Mouse (Mus musculus) heart, postnatal 36 days (tissue): ENCODE measurements around the gene Dnajc27. TPM values are rescaled to one million over a fixed set of nuclear protein-coding genes. Genes with fewer than 3 reads are reported as not detected.
A peak's percentile ranks its signal among the peaks of the same experiment; 100 is the strongest.

Experiments used
- DNase-seq, 2 experiments: peaks; one replicate each; pipeline ENCODE4 v3.0.0; 2021 to 2022
- intact Hi-C: fragments of 180-260 bp; cut with DNase I; formaldehyde crosslinking; loops from one replicate; pipeline ENCODE4 v1.15.1; 2025
- total RNA-seq, 2 experiments: library from RNA; stranded (reverse); gene quantifications; 2 replicates each; pipeline ENCODE4 v1.2.3; 2021

The Dnajc27 gene
- total RNA-seq = 1 to 10 TPM; 6.5 to 8.3 TPM

DNA sequence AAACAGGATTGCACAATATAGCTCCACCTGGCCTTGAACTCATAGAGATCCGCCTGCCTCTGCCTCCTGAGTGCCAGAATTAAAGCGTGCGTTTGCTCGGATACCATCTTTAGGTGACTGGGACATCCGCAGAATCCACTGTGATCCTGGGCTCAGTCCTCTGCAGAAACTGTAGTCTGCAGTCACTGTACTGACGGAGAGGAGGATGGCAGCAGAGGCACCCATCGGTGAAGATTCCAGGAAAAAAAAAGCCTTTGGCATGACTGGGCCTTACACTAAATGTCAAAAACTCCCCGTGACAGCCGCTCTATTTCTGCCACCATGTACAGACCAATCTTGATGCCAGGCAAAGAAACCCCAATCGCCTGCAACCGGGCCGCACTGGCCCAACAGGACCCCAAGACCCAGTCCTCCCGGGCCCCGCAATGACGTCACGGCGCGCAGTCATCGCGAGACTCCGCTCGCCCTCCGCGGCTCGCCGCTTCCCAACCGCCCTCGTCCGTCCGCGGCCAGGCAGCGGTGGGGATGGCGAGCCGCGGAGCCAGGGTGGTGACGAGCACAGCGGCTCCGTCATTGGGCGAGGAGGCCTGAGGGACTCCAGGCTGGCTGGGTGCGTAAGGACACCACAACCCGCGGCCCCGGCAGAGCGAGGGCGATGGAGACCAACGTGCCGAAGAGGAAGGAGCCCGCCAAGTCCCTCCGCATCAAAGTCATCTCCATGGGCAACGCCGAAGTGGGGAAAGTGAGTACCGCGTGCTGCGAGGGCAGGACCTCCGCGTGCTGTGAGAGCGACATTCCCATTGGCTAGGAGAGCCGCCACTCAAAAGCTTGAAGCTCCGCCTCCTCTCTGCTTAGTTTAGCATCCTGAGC is at the start of gene Dnajc27:
TSS of gene Dnajc27 (plus strand) at position 452 of the 870 bp plus-strand sequence.
- intact Hi-C loops = loop anchor here (10.0 kb wide), 1 partner anchor 418 kb away; no protein-coding TSS in a partner anchor

DNA sequence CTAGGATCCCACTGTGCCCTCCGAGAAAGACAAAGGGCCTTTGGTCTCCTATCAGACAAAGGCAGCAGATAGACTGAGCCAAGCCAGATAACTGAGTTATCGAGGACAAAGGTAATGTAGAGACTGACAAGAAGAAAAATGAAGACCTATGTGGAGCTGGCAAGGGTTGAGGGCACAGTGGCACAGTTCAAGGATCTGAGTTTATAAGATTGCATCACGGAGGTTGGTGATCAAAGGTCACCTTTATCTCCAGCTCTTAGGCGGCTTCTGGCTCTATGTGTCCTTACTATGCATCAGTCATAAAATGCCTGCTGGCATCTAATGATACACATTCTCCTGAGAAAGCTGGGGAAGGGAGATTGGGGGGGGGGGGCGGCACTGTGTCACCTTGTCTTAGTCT is 46.2 kb upstream of the Dnajc27 start:
- DNase-seq = no peak
- intact Hi-C loops = no loop called here

More for the DNA sequence above, at the start of gene Dnajc27:
- peak; percentile 97 to 98 for DNase-seq

DNA sequence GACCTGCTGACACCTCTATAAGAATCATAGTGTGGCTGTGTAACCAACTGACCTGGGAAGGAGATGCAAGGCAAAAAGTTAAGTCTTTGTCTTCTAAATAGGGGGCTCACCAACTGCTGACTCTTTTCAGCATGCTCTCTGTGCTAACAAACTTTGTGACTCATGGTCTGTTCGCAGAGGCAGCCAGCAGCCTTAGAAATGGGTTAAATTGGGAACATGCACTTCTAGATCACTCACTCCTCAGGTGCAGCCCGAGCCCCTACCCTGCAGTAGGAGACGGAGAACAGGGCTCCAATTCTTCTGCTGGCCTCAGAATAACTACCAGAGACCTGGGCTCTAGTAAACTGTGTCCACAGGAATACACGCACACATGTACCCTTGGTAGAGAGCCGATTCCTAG is 44.9 kb upstream of the Dnajc27 start:
- no peak for DNase-seq
- intact Hi-C loops = no loop called here

DNA sequence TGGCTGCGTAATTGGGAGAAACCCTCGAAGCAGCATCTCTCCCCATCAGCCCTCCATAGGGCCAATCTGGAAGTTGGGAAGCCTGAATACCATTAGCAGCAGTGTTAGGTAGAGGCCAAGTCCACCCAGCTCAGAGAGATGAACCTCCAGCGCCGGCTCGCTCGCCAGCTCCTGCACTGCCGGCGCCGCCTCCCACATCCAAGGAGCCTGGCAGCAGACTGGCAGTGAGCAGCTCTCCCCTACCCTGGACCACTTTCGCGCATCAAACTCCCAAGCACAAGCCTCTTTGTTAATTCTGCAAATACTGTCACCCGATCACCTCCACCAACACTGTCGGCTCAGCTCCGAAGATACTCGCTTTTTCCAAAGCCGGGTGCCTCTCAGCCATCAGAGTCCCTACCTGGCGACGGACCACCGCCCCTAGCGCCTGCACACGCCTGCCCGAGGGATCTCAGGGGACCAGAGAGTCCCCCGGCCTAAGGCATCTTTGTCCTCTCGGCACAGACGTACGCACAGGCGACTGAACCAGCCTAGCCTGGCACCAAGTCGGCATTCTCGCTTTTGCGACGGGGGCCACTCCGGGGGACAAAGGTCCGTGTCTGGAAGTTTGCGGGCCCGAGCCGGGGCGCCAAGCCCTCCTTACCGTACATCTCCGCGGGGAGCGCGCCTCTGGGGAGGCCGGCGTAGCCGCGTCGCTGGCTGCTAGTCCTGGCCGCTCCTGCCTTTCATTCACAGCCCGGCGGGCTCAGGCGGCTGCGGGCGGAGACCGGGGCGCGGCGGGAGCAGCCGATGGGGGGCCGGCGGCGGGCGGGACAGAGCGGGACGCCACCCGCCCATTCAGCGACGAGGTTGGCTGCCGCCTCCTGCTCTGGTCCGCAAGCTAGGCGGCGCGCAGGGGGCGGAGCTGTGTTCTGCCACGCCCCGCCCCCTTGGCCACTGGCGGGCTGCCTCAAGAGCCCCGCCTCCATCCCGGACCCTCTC is 44.0 kb upstream of the Dnajc27 start, which contains the start of gene Efr3b:
TSS of gene Efr3b (minus strand) at position 855 of the 981 bp plus-strand sequence.
- intact Hi-C loops = no loop called here
- peak; percentile 79 for DNase-seq

DNA sequence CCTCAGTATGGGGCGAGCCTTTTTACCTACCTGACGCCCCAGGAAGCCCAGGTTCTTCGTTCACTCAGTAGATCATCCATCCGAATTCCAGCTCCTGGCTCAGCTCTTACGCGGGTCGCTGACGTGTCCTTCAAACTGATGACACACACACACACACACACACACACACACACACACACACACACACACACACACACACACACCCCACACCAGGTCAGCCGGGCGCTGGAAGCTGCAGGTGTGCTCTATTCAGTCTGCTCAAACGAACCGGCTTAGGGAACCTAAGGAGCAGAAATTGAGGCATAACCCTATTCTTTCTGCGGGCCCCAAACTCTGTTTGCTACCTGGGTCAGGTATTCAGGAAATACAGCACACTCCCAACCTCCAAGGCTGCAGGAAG is 43.3 kb upstream of the Dnajc27 start:
- intact Hi-C loops = no loop called here
- no peak for DNase-seq

DNA sequence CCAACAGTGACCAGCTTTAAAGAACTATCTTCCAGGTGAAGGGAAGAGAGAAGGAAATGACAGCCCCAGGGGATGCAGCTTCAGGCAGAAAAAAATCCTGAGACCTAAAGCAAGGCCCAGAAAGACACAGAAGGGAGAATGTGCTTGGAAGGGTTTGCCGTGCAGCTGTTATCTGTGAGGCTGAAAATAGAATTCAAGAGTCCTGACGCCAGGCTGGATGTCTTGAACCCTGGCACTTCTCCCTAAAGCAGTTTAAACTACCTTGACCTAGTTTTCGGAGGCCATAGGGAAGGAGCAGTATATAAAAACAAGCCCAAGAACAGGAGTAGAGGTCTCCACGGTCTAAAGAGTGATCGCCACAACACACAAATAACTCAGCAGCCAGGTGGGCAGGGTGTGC is 40.0 kb upstream of the Dnajc27 start:
- intact Hi-C loops = no loop called here
- DNase-seq = no peak

DNA sequence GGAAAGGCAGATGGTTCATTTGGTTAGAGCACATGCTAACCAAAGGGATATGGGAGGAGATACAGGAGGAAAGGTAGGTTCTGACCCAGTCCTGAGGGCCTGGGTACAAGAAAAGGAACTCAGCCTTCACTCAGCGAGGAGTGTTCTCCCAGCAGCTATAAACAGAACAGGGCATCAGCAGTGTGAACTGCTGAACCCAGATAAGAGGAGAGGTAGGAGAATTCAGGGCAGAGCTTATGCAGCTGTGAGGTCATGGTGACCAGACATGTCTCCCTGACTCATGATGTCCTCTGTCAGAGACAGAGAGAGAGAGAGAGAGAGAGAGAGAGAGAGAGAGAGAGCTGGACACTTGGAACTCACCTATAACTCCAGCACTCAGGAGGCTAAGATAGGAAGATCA is 36.4 kb upstream of the Dnajc27 start:
- intact Hi-C loops = no loop called here
- no peak for DNase-seq

DNA sequence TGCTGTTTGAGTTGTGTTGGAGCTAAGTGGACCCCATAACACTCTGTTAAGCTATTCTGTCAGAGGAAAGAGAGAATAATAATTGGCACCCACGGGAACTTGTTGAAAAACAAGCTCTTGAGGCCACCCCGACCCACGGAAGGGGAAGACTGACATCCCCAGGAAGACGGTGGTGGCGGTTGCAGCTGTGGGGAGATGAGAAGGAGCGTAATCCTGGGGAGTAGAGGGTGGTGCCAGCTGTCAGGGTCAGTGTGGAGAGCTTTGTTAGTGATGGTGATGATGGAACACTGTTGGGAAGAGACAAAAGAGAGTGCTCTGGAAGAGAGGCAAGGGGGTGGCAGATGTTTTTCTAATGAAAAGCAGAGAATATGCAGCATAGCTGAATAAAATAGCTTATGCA is 34.4 kb upstream of the Dnajc27 start:
- DNase-seq = no peak
- intact Hi-C loops = no loop called here

DNA sequence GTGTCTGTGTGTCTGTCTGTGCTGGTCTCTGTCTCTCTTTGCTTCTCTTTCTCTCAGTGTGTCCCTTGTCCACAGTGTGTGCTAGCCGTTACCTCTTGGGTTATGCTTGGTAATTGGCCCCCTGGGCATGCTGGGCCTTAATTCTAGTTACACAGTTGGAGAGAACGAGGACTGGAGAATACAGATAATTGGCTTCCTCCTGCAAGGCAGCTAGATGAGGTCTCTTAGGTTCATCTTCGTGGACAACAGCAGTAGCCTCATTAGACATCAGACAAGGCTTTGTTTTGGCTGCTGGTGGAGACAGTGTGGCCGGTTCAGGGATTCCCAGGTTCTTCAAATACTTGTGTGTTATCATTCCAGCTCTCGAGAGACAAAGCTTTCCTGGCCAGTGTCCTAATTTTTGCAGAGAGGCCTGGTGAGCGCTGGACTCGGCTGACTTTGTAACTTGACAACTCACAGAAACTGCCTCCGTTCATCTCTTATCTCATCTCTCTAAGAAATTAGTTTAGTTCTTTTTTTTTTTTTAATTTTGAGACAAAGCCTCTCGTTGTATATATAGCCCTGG is 31.4 kb upstream of the Dnajc27 start:
- intact Hi-C loops = no loop called here

DNA sequence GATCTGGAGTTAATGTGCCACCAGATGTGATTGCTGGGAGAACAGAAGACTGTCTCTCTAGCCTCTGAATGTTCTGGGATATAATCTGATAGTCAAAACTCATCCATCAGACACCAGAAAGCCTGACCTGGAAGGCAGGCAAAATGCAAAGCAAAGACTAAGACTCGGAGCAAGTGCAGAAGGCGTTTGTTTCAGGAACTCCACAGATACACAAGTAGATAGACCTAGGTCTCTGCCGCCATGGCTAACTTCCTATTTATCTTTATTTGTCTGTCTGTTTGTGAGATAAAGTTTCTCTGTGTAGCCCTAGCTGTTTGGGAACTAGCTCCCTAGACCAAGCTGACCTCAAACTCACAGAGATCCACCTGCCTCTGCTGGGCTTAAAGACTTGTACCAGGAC is 28.7 kb upstream of the Dnajc27 start:
- intact Hi-C loops = no loop called here
- no peak for DNase-seq

More for the DNA sequence above, 31.4 kb upstream of the Dnajc27 start:
- no peak for DNase-seq

DNA sequence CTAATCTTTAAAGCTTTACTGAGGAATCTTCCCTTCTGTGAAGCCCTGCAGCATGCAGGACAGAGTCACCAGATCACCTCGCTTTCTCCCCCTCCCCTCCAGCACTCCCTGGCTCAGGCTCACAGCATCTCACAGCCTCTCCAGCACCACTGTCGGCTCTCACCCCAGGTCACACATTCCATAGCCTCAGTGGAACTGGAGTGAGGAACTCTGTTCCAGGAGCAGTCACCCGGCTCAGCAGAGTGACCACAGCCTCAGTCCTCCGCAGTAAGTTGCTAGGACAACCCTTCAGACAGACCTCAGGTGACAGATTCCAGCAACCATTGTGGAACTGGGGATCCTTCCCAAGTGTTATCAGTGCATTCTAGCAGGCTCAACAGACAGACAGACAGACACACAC is 27.5 kb upstream of the Dnajc27 start:
- no peak for DNase-seq
- intact Hi-C loops = no loop called here

DNA sequence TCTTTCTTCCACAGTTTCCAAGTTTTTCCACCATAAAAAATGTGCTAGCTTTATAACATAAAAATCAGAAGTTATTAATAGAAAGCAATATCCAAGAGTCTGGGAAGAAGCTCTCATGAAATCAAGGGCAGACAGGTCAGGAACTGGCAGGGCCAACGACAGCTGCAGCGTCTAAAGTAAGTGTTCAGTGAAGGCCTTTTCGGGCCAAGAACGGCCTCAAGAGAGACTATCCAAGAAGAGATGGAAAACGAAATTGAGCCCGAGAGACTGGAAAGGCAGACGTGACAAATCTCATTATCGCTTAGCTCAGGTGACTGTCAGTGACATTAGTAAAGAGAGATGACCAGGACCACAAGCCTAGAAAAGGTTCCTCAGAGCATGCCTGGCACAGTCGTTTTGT is 24.1 kb upstream of the Dnajc27 start:
- no peak for DNase-seq
- intact Hi-C loops = no loop called here

DNA sequence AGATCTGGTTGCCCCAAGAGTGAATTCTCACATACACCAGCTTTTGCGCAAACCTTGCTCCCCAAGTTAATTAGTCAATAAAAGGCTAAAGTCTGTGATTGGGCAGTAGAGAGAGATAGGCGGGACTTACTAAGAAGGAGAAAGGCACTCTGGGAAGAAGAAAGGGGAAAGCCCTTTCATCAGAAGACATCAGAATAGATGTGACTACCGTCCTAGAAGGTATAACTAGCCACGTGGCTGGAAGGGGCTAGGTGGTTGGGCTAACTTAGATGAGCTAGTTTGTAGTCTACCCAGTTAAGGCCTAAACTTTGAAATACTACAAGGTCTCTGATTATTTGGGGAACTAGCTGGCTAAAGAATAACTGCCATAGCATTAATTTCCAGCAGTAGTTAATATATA is 22.7 kb upstream of the Dnajc27 start:
- intact Hi-C loops = no loop called here
- DNase-seq = no peak

DNA sequence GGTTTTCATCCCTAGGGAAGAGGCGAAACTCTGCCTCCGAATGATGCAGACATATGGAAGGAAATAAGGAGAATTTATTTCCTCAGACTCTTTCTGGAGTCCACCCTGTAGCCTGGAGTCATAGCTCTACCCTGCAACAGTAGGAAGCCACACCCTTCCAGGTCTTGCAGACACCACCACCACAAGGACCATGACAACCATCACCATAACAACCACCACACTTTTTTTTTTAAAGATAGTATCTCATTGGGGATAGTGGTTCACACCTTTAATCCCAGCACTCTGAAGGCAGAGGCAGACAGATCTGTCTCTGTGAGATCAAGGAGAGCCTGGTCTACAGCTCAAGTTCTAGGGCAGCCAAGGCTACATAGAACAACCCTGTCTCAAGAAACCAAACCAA is 16.9 kb upstream of the Dnajc27 start:
- DNase-seq = no peak
- intact Hi-C loops = no loop called here

DNA sequence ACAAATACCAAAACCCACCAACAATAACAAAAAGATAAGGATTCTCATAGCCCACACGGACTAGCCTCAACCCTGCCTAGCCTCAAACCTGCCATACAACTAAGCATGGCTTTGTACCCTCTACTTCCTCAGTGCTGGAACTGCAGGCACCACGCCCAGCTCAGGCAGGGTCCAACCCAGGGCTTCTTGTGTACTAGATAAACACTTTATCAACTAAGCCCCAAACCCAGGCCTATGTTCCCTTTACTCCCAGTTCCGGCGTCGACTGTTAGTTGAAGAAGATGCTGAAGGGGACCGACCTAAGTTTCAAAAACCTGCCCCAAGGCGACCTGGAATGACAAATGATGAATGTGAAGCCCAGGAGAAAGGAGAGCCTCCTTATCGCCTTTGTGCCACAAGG is 16.4 kb upstream of the Dnajc27 start:
- DNase-seq = no peak
- intact Hi-C loops = no loop called here

DNA sequence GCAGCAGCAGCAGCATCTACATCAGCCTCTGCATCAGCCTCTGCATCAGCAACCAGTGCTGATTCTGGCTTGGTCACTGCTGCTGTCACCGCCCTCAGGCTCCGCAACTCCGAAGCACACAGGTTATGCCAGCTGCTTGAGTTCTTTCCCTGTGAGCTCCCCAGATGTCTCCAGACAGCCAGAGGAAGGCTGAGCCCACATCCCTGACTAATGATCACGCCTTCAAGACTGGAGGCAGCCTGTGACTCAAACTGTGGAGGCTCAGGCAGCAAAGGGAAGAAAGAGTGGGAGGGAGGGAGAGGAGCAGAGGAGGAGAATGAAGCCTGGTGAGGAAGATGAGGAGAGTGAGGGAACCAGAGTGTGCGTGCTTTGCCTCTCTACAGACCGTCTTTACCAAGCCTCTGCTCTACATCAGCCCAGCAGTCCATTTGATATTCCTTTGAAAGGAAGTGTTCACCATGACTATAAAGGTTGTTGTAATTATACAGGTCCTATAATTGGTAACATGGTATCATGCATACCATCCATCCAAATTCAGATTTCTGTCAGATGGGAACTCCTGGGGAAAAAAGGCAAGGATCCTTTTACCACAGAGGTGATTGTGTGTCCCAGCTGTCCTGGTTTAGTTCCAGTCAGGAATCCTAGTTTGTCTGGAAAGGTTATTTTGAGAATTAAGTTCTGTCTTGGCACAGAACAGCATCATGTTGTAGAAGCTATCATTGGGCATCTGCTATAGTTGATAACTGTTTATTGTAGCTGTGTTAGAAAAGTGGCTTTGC is 15.5 kb upstream of the Dnajc27 start:
- DNase-seq = no peak
- intact Hi-C loops = no loop called here

DNA sequence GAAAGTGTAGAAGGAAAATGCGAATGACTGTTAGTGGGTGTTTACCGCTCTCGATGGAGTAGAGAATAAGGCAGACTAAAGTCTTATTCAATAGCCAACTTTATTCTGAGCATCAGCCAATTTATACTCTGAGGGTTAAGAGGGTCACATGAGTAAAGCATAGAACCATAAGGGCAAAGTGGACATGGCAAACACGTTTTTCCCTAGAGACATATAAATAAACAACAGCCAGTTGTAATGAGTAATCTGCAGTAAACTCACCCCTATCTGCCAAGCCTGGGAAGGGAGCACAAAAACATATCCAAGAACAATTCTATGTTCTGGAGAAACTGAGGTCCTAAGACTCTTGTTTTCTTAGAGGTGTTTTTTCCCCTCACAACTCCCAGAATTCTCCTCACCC is 13.8 kb upstream of the Dnajc27 start:
- DNase-seq = no peak
- intact Hi-C loops = no loop called here

DNA sequence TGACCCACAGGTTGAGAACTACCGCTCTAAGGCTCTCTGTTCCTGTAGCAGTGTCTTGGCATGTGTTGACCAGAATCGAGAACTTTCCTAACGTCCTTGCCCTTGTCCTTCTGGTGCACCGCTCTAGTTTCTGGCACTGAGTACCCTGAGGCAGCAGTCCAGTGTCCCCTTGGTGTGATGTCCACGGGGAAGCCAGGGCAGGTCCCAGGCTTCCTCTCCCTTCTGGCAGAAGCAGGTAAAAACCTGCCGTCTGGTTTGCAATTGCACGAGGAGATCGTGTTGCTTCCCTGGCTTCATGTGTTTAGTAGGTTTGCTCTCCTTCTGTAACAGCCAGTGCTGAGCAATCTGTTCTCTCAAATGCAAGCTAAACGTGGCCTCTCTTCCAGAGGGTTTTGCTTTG is 10.7 kb upstream of the Dnajc27 start:
- no peak for DNase-seq
- intact Hi-C loops = no loop called here

DNA sequence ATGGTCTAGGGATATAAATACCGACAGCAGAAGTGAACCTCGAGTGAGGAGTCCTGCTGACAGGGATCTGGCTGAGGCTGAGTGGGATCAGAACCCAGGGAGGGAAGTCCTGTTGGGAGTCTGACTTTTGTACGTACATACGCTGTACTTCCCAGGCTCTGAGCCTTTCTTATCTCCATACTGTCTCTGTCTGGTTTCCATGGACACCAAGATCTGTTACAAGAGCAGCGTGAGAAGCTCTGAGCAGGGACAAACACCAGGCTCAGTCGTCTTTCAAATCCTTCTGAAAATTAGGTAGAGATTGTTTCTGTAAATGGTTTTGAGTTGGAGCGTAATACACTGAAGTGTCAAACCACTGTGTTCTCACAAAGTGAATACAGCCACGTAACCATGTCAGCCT is 7.0 kb upstream of the Dnajc27 start:
- DNase-seq = no peak
- intact Hi-C loops = no loop called here

DNA sequence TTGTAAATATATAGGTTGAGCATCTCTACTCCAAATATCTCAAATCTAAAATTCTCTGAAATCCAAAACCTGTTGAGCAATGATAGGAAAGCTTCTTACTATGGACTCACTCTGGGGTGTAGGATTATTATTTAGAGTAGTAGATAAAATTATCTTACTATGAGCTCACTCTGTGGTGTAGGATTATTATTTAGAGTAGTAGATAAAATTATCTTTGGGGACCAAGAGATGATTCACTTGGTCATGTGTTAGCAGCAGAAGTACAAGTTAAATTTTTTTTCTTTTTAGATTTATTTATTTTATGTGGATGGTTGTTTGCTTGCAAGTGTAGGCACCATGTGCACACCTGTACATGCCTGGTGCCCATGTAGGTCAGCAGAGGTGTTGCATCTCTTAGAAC is 6.0 kb upstream of the Dnajc27 start:
- no peak for DNase-seq
- intact Hi-C loops = no loop called here
